Mouse (Mus musculus) lung, postnatal 0 days (tissue): ENCODE measurements around the gene Tctex1d1.

Experiments used
- CTCF ChIP-seq: IDR thresholded peaks from 2 replicates; pipeline ENCODE4 v1.5.1; 2016; ENCODE audit warnings: antibody characterized with exemption, mild to moderate bottlenecking
- EP300 ChIP-seq: IDR thresholded peaks from 2 replicates; pipeline ENCODE4 v1.6.1; 2016; ENCODE audit warnings: antibody characterized with exemption, mild to moderate bottlenecking, control low read depth

DNA sequence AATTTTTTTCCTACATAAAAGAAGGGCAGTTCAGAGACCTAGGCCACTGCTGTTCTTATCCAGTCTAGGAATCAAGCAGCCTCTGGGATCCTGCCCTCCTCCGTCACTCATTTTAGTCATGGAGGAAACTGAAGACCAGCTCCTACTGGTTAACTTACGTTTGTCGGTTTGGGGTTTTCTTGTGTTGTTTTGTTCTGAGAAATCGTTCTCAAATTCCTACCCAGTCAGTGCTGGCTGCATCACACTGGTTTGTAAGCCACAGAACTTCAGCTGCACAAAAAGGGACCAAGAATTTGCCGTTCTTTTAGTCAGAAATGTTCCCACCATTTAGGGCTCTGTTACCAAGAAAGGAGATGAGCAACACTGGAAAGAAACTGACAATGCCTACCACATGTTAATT is 11.0 kb downstream of the Tctex1d1 start:
- no peak for TF ChIP-seq CTCF
- no peak for TF ChIP-seq EP300
